Mouse (Mus musculus): ENCODE results near the gene Crhr2. TPM values are rescaled to one million over a fixed set of nuclear protein-coding genes. Genes with fewer than 3 reads are reported as not detected.

Crhr2 gene
- total and polyA plus RNA-seq, 2 experiments from 2014 or later: 10.8 to 24.4 TPM

- peaks cover 92% of the 10 kb centered on the region for H3K36me3 ChIP-seq (replicated peaks; ENCODE audit: control insufficient read depth, insufficient read depth, low read length)
- 86% methylated on average over 5 of the region's 5 CpGs for WGBS
These were observed 70.6 kb downstream of the Crhr2 start for GRCm38 (mm10) chr6:55062200-55062599.

GRCm38 (mm10) chr6:55061328-55061727 is 71.5 kb downstream of the Crhr2 start:
- Histone ChIP-seq H3K4me1 (ENCODE audit: control insufficient read depth, insufficient read depth) (no peaks in the 10 kb centered on the region), H3K9me3 (replicated peaks; ENCODE audit: control insufficient read depth, low read length) (no peaks in the 10 kb centered on the region), H3K36me3 (replicated peaks; ENCODE audit: control insufficient read depth, insufficient read depth, low read length) (peaks cover 91% of the 10 kb centered on the region), H3K27me3 (ENCODE audit: control insufficient read depth, insufficient read depth, low read length) (no peaks in the 10 kb centered on the region), H3K4me3 (ENCODE audit: low read depth, low read length) (no peak overlapping the region), H3K9ac (replicated peaks; ENCODE audit: low read depth, low read length) (no peak overlapping the region), H3K27ac (ENCODE audit: low read depth) (no peak overlapping the region), H3K4me2 (ENCODE audit: low read depth, low read length) (no peak overlapping the region)
- TF ChIP-seq EP300 (IDR thresholded peaks at IDR 0.05; ENCODE audit: low read depth) (no peak), CTCF (IDR thresholded peaks at IDR 0.05; ENCODE audit: low read depth) (no peak)
- DNase-seq (ENCODE audit: low spot score) (no peak), ATAC-seq (ENCODE audit: insufficient read depth, low read depth) (no peak)
- WGBS: 85% methylated on average over 11 of the region's 11 CpGs

More at GRCm38 (mm10) chr6:55062200-55062599, 70.6 kb downstream of the Crhr2 start:
- Histone ChIP-seq H3K27ac (ENCODE audit: low read depth) (no peak overlapping the region), H3K9ac (replicated peaks; ENCODE audit: low read depth, low read length) (no peak overlapping the region), H3K9me3 (replicated peaks; ENCODE audit: control insufficient read depth, low read length) (no peaks in the 10 kb centered on the region), H3K4me3 (ENCODE audit: low read depth, low read length) (no peak overlapping the region), H3K27me3 (ENCODE audit: control insufficient read depth, insufficient read depth, low read length) (no peaks in the 10 kb centered on the region), H3K4me2 (ENCODE audit: low read depth, low read length) (no peak overlapping the region), H3K4me1 (ENCODE audit: control insufficient read depth, insufficient read depth) (no peaks in the 10 kb centered on the region)
- ATAC-seq (ENCODE audit: insufficient read depth, low read depth) (no peak), DNase-seq (ENCODE audit: low spot score) (no peak)
- TF ChIP-seq EP300 (IDR thresholded peaks at IDR 0.05; ENCODE audit: low read depth) (no peak), CTCF (IDR thresholded peaks at IDR 0.05; ENCODE audit: low read depth) (no peak)

- WGBS: 89% methylated on average over 7 of the region's 7 CpGs
- ATAC-seq (ENCODE audit: insufficient read depth, low read depth) (no peak), DNase-seq (ENCODE audit: low spot score) (no peak)
- H3K36me3 ChIP-seq (replicated peaks; ENCODE audit: control insufficient read depth, insufficient read depth, low read length): peaks cover 91% of the 10 kb centered on the region
- H3K4me2 ChIP-seq (ENCODE audit: low read depth, low read length): no peak overlapping the region
- no peak overlapping the region for H3K4me3 ChIP-seq (ENCODE audit: low read depth, low read length)
- H3K4me1 ChIP-seq (ENCODE audit: control insufficient read depth, insufficient read depth): no peaks in the 10 kb centered on the region
- no peak overlapping the region for H3K9ac ChIP-seq (replicated peaks; ENCODE audit: low read depth, low read length)
- no peak overlapping the region for H3K27ac ChIP-seq (ENCODE audit: low read depth)
- H3K27me3 ChIP-seq (ENCODE audit: control insufficient read depth, insufficient read depth, low read length): no peaks in the 10 kb centered on the region
- TF ChIP-seq CTCF (IDR thresholded peaks at IDR 0.05; ENCODE audit: low read depth): no peak
- TF ChIP-seq EP300 (IDR thresholded peaks at IDR 0.05; ENCODE audit: low read depth): no peak
- no peaks in the 10 kb centered on the region for H3K9me3 ChIP-seq (replicated peaks; ENCODE audit: control insufficient read depth, low read length)
These were observed 72.5 kb downstream of the Crhr2 start for GRCm38 (mm10) chr6:55060241-55060825.

GRCm38 (mm10) chr6:55057427-55057826 is 75.4 kb downstream of the Crhr2 start:
- 93% methylated on average over 3 of the region's 3 CpGs for WGBS
- H3K4me1 ChIP-seq (ENCODE audit: control insufficient read depth, insufficient read depth): no peaks in the 10 kb centered on the region
- no peak overlapping the region for H3K27ac ChIP-seq (ENCODE audit: low read depth)
- no peak overlapping the region for H3K9ac ChIP-seq (replicated peaks; ENCODE audit: low read depth, low read length)
- peaks cover 91% of the 10 kb centered on the region for H3K36me3 ChIP-seq (replicated peaks; ENCODE audit: control insufficient read depth, insufficient read depth, low read length)
- DNase-seq (ENCODE audit: low spot score) (no peak), ATAC-seq (ENCODE audit: insufficient read depth, low read depth) (no peak)
- no peaks in the 10 kb centered on the region for H3K27me3 ChIP-seq (ENCODE audit: control insufficient read depth, insufficient read depth, low read length)
- no peaks in the 10 kb centered on the region for H3K9me3 ChIP-seq (replicated peaks; ENCODE audit: control insufficient read depth, low read length)
- TF ChIP-seq EP300 (IDR thresholded peaks at IDR 0.05; ENCODE audit: low read depth) (no peak), CTCF (IDR thresholded peaks at IDR 0.05; ENCODE audit: low read depth) (no peak)
- no peak overlapping the region for H3K4me2 ChIP-seq (ENCODE audit: low read depth, low read length)
- H3K4me3 ChIP-seq (ENCODE audit: low read depth, low read length): no peak overlapping the region

GRCm38 (mm10) chr6:55054491-55054890 is 78.3 kb downstream of the Crhr2 start:
- Histone ChIP-seq H3K27me3 (ENCODE audit: control insufficient read depth, insufficient read depth, low read length) (no peaks in the 10 kb centered on the region), H3K4me1 (ENCODE audit: control insufficient read depth, insufficient read depth) (no peaks in the 10 kb centered on the region), H3K9ac (replicated peaks; ENCODE audit: low read depth, low read length) (no peak overlapping the region), H3K4me3 (ENCODE audit: low read depth, low read length) (no peak overlapping the region), H3K9me3 (replicated peaks; ENCODE audit: control insufficient read depth, low read length) (no peaks in the 10 kb centered on the region), H3K36me3 (replicated peaks; ENCODE audit: control insufficient read depth, insufficient read depth, low read length) (peaks cover 84% of the 10 kb centered on the region), H3K4me2 (ENCODE audit: low read depth, low read length) (no peak overlapping the region), H3K27ac (ENCODE audit: low read depth) (no peak overlapping the region)
- no peak for DNase-seq (ENCODE audit: low spot score)
- TF ChIP-seq EP300 (IDR thresholded peaks at IDR 0.05; ENCODE audit: low read depth) (no peak), CTCF (IDR thresholded peaks at IDR 0.05; ENCODE audit: low read depth) (no peak)
- no peak for ATAC-seq (ENCODE audit: insufficient read depth, low read depth)
- 81% methylated on average over 4 of the region's 4 CpGs for WGBS

- H3K4me1 ChIP-seq (ENCODE audit: control insufficient read depth, insufficient read depth): no peaks in the 10 kb centered on the region
- H3K4me2 ChIP-seq (ENCODE audit: low read depth, low read length): no peak overlapping the region
- H3K9me3 ChIP-seq (replicated peaks; ENCODE audit: control insufficient read depth, low read length): no peaks in the 10 kb centered on the region
- H3K27me3 ChIP-seq (ENCODE audit: control insufficient read depth, insufficient read depth, low read length): no peaks in the 10 kb centered on the region
- ATAC-seq (ENCODE audit: insufficient read depth, low read depth) (no peak), DNase-seq (ENCODE audit: low spot score) (no peak)
- H3K9ac ChIP-seq (replicated peaks; ENCODE audit: low read depth, low read length): no peak overlapping the region
- no peak overlapping the region for H3K27ac ChIP-seq (ENCODE audit: low read depth)
- H3K36me3 ChIP-seq (replicated peaks; ENCODE audit: control insufficient read depth, insufficient read depth, low read length): peaks cover 62% of the 10 kb centered on the region
- TF ChIP-seq EP300 (IDR thresholded peaks at IDR 0.05; ENCODE audit: low read depth) (no peak), CTCF (IDR thresholded peaks at IDR 0.05; ENCODE audit: low read depth) (no peak)
- H3K4me3 ChIP-seq (ENCODE audit: low read depth, low read length): no peak overlapping the region
- 97% methylated on average over 9 of the region's 10 CpGs for WGBS
These were observed 83.6 kb downstream of the Crhr2 start for GRCm38 (mm10) chr6:55049186-55049585.

Data from heart, postnatal 0 days (tissue).